Mouse (Mus musculus): ENCODE measurements around the gene Megf11.
"Not testable (repeated sequence)": the region's sequence is repeated elsewhere in the genome, so short reads cannot be mapped to it uniquely, and the experiment has no call there.

Megf11 gene

GRCm38 (mm10) chr9:64700451-64701311 is 315.3 kb downstream of the Megf11 start:
- in situ Hi-C loops (cut with MboI), result no loop called here

DNA sequence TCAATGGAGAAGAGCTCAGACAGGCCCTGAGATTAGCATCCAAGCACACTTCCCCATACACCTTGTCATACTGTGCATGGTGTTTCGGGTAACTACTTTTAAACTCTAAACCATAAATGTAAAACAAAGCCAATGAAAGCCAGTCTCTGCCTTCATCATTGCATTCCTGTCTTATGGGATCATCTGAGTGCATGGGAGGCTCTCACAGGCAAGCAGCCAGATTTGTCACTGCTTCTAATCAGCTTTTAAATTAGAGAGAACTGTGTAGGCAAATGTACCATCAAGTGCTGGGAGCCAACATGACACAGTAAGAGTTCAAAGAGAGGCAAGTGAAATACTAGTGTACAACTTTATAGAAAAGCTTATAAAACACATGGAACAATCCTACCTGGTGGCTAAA is 316.2 kb downstream of the Megf11 start:
- in situ Hi-C loops (cut with MboI), result no loop called here

DNA sequence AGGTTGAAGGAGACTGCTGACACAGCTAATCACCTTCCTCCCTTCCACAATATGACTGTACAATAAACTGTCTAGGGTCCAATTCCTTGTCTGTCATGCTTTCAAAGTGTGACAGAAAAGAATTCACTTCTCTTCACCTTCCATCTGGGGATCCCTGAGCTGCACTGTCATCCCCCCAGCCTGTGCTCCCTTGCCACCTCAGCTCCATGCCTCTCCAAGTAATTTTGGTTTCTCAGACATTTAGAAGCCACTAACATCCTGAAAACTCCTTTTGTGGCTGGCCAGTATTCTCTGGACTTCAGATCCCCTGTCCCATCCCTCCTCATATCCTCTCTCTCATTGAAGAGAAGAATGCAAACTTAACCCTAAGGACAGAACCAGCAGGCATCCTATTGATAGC is 317.0 kb downstream of the Megf11 start:
- in situ Hi-C loops (cut with MboI), result no loop called here

DNA sequence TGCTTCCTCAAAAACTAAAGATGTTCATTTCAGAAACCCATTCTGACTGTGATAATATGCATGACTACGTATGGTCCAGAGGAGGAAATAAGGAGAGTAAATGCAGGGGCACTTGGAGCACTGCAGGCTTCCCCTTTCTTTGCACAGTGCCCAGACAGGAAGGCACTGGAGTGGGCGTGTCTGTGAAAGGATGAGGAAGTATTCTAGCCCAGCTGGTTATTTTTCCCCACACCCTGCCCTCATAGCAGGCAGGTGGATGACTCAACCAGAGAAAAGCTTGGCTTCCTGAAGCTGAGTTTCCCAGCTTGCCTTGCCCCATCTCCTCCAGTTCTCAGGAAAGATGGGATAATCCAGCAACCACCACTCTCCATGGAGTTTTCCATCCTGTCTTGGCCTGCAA is 317.5 kb downstream of the Megf11 start:
- in situ Hi-C loops (cut with MboI), result no loop called here

DNA sequence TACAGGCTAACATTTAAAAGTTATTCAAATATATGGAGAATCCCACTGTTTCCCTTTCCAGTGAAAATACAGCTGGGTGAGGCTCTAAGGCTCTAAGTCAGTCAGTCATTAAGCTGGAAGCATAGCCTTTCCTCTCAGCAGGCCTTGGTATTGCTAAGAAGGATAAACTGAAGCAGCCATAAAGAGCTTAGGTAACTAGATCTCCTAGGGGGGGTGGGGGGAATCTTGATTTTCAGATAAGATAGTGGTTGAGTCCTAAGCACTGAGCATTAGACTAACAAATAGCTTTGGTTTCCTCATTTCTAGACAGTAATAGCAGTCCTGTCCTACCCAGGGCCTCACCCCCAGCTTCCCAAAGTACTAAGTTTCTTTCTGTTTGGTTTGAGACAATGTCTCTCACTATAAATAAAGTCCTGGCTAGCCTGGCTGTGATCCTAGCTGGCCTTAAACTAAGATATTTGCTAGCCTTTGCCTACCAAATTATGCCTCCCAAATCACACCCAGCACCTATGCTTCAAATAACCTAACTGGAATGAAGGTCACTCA is 318.1 kb downstream of the Megf11 start:
- in situ Hi-C loops (cut with MboI), result no loop called here

GRCm38 (mm10) chr9:64704073-64704840 is 318.8 kb downstream of the Megf11 start:
- in situ Hi-C loops (cut with MboI), result no loop called here

DNA sequence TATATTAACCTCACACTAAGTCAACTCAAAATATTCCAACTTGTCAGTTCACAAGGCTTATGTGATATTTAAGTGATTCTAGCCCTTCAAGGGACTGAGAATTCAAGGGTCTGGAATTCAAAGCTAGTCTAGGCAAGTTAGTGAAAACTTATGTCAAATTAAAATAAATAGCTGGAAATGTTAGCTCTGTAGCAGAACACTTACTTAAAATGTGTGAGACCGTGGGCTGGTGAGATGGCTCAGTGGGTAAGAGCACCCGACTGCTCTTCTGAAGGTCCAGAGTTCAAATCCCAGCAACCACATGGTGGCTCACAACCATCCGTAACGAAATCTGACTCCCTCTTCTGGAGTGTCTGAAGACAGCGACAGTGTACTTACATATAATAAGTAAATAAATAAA is 324.9 kb downstream of the Megf11 start:
- in situ Hi-C loops (cut with MboI), result not testable (repeated sequence)

DNA sequence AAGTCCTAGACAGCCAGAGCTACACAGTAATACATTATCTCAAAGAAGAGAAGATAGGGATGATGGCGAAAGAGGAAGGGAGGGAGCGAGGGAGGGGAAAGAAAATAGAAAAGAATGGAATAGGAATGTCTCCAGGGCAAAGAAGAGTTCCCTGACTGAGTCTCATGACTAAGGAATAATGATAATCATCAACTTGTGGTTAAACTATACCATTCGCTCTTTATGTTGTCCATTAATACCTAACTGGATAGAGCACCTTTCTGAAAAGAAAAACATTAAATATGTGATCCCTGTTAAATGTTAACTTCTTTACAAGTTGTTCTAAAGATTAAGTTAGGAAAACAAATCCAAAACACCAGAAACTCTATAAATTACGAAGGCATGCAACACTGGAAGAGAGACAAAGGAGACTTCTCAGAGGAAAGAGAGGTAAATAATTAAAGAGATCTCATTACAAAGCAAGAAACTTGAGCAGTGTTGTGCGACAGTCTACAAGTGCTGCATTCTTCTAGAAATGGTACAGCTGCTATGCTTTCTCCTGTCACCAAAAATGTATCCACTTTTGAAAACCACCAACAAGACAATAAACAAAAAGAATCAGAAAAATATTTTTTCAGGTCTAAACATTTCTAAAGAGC is 334.2 kb downstream of the Megf11 start:
- in situ Hi-C loops (cut with MboI), result no loop called here

GRCm38 (mm10) chr9:64726454-64726853 is 341.0 kb downstream of the Megf11 start:
- in situ Hi-C loops (cut with MboI), result no loop called here

DNA sequence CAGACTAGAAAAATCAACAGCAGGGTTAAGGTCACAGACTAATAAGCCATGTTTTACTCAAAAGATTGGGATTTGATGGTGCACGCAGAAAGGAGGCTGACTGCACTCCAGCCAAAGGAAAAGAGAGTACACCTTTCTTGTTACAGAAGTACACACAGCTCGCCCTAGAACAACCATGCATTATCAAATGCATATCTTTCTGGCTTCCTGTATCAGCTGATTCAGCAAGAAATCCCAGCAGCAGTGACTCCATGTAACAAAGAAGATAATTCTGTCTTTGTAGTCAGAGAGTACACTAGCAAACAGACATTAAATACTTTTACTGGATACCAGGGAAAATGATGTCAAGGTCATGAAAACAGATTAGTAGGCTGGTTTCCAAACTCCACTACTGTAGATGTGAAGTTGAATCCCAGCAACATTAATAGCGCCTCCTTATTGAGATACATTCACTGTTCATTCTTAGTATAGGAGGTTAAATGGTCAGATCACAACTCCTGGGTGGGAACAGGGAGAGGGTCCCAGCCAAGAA is 345.7 kb downstream of the Megf11 start:
- in situ Hi-C loops (cut with MboI), result no loop called here

GRCm38 (mm10) chr9:64734166-64734565 is 348.7 kb downstream of the Megf11 start:
- in situ Hi-C loops (cut with MboI), result no loop called here

GRCm38 (mm10) chr9:64734992-64735391 is 349.6 kb downstream of the Megf11 start:
- in situ Hi-C loops (cut with MboI), result not testable (repeated sequence)

DNA sequence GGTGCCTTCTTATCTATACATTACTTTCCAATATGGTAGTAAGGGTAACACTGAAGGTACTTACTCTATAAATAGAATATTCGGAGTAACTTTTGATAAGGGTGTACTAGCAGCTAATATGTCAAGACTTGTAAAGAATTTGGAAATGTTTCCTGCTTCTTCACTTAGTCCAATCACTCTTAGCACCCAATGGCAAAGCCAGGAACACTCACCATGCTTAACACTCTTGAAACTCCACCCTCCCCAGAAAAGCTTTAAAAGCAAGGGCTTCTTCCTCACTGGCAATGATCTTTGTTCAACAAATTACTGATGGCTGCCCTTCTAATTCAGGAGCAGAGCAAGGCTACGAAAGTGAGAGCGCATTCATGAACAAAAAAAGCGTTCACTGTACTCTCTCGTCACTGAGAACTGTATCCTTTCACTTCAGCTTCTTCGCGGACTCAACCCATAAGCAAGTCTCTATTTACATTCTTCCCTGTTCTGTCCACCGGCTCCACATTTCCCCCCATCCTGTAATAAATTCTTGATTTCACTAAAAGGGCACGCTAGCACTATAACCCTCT is 350.7 kb downstream of the Megf11 start:
- in situ Hi-C loops (cut with MboI), result no loop called here

- in situ Hi-C loops (cut with MboI), result no loop called here
Observed at GRCm38 (mm10) chr9:64736639-64737405, 351.4 kb downstream of the Megf11 start.

DNA sequence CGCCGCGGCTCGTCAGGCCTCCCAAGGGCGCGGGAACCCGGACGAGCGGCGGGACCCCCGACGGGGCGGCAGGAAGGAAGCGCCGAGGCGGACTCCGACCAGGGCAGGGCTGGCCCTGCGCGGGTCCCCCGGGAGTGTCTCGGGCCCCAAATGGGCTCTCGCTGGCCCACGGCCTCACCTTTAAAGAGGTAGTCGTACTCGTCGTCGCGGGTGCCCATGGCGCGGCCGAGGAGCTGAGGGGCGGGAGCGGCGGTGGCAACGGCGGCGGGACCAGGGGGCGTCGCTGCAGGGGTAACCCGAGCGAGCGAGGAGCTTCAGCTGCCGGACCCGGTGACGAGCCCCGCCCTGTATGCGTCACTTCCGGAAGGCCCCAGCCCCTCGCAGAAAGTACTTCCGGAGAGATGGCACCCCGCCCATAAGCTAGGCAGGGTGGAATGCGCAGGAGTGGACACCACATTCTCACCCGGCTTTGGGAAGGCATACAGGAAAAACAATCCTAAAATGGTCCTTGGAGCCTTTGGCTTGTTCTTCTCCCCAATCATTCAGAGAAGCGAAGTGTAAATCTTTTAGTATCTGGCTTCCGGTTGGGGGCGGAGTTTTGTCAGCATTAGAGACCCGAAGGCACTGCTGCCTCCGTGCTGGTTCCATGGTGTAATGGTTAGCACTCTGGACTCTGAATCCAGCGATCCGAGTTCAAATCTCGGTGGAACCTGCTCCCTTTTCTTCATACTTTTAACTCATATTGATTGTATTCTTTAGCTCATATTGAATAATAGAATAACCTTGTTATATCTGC is 352.2 kb downstream of the Megf11 start, which contains the start of gene Rab11a:
Rab11a (minus strand) TSS at position 353 of the 796 bp plus-strand sequence.
- in situ Hi-C loops (cut with MboI), result no loop called here

GRCm38 (mm10) chr9:64739001-64739400 is 353.6 kb downstream of the Megf11 start:
- in situ Hi-C loops (cut with MboI), result no loop called here

DNA sequence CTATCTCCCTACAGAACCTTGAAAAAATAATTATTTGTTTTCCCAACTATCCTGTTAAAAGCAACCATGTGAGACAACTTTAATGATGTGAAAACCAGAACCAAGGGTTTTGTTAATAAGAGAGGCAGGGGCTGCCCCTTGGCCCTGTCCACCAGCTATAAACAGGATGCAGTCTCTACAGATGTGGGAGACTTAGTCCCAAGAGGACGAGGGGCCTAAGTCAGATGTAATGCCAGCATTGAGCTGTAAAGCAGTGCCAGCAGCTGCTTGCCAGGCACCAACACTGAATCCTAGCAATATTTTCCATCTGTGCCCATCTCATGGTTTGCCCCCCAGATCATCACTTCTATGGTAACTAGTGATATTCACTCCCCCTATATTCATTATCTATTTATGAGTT is 357.0 kb downstream of the Megf11 start:
- in situ Hi-C loops (cut with MboI), result no loop called here

- in situ Hi-C loops (cut with MboI), result no loop called here
Observed at GRCm38 (mm10) chr9:64747735-64748134, 362.3 kb downstream of the Megf11 start.

DNA sequence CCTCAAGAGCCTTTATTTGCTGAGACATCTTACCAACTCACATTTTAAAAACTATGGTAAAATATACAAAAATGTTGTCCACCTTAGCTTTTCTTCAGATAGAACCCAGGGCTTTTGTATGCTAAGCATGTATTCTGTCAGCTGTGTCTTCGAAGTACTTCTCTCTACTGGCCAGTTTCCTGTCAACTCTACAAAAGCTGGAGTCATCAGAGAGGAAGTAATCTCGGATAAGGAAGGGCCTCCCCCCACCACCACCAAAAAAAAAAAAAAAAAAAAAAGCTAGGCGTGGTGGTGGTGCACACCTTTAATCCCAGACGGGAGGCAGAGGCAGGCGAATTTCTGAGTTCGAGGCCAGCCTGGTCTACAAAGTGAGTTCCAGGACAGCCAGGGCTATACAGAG is 363.9 kb downstream of the Megf11 start:
- in situ Hi-C loops (cut with MboI), result no loop called here

- in situ Hi-C loops (cut with MboI), result no loop called here
Observed at GRCm38 (mm10) chr9:64752575-64752974, 367.1 kb downstream of the Megf11 start.

All from mature B cell (primary cell).